Mouse (Mus musculus) intestine, embryonic 14.5 days (tissue): ENCODE data around the gene 1700030K09Rik. TPM values are rescaled to one million over a fixed set of nuclear protein-coding genes. Genes with fewer than 3 reads are reported as not detected.

Experiments used
- ATAC-seq: fragments of 200-750 bp; cut with Nextera tagmentation; replicated peaks from 2 replicates; pipeline ENCODE4 v1.8.0; 2017; ENCODE audit warnings: low read depth, moderate number of reproducible peaks, moderate TSS enrichment, moderate library complexity; ENCODE audit not compliant: low FRiP score, low TSS enrichment
- DNase-seq: peaks from one replicate; pipeline ENCODE4 v3.0.0-alpha.2; 2018; ENCODE audit warnings: low spot score
- H3K27ac ChIP-seq: fragments of 300-500 bp; sonication (generic); 2 replicates; pipeline ENCODE4 v1.5.1; 2014; ENCODE audit warnings: low read depth, mild to moderate bottlenecking, control low read depth
- H3K27me3 ChIP-seq: fragments of 300-500 bp; sonication (generic); replicated peaks from 2 replicates; pipeline ENCODE4 v1.6.1; 2014; ENCODE audit warnings: low read length, control low read depth; ENCODE audit not compliant: control insufficient read depth, insufficient read depth
- H3K36me3 ChIP-seq: fragments of 300-500 bp; sonication (generic); 2 replicates; pipeline ENCODE4 v1.6.1; 2014; ENCODE audit warnings: low read length, control low read depth; ENCODE audit not compliant: control insufficient read depth, insufficient read depth
- H3K4me1 ChIP-seq: fragments of 300-500 bp; sonication (generic); replicated peaks from 2 replicates; pipeline ENCODE4 v1.6.1; 2014; ENCODE audit warnings: low read length, control low read depth, mixed read lengths; ENCODE audit not compliant: control insufficient read depth, insufficient read depth
- H3K4me2 ChIP-seq: fragments of 300-500 bp; sonication (generic); 2 replicates; pipeline ENCODE4 v1.6.1; 2014; ENCODE audit warnings: low read length
- H3K4me3 ChIP-seq: fragments of 300-500 bp; sonication (generic); 2 replicates; pipeline ENCODE4 v1.5.1; 2014; ENCODE audit warnings: low read depth, low read length, control low read depth, mixed read lengths
- H3K9ac ChIP-seq: fragments of 300-500 bp; sonication (generic); 2 replicates; pipeline ENCODE4 v1.6.1; 2014; ENCODE audit warnings: mild to moderate bottlenecking, low read length
- H3K9me3 ChIP-seq: fragments of 300-500 bp; sonication (generic); 2 replicates; pipeline ENCODE4 v1.6.1; 2016; ENCODE audit warnings: low read length, control low read depth; ENCODE audit not compliant: control insufficient read depth
- WGBS: fragments of 180-500 bp; shearing (Covaris S2); extraction: QIAGEN DNeasy Blood & Tissue Kit; methylation state at CpG from one replicate; pipeline ENCODE4 v1.1.7; 2014; 5-methylcytosine and 5-hydroxymethylcytosine counted together
- polyA plus RNA-seq: library from polyadenylated mRNA; unstranded; fragments of >200 nt; fragmentation: Nextera tagmentation; extraction: Ambion mirVana; gene quantifications from 2 replicates; pipeline ENCODE4 v1.2.1, GENCODE M21; 2014

1700030K09Rik gene
- polyA plus RNA-seq, 1 experiment from 2014 or later = 13.3 TPM

GRCm38 (mm10) chr8:72470684-72471083, 27.0 kb downstream of the 1700030K09Rik start:
- 95% methylated on average over 7 of the region's 7 CpGs for WGBS
- H3K4me3 ChIP-seq = no peak overlapping the region
- DNase-seq (no peak), ATAC-seq (no peak)
- no peak overlapping the region for H3K27ac ChIP-seq
- H3K27me3 ChIP-seq = no peaks in the 10 kb centered on the region
- H3K4me1 ChIP-seq = peaks cover 7% of the 10 kb centered on the region; the same call in 1 of the 2 replicates
- H3K9ac ChIP-seq = no peak overlapping the region
- no peak overlapping the region for H3K4me2 ChIP-seq
- no peaks in the 10 kb centered on the region for H3K9me3 ChIP-seq
- H3K36me3 ChIP-seq = peaks cover 76% of the 10 kb centered on the region

DNA sequence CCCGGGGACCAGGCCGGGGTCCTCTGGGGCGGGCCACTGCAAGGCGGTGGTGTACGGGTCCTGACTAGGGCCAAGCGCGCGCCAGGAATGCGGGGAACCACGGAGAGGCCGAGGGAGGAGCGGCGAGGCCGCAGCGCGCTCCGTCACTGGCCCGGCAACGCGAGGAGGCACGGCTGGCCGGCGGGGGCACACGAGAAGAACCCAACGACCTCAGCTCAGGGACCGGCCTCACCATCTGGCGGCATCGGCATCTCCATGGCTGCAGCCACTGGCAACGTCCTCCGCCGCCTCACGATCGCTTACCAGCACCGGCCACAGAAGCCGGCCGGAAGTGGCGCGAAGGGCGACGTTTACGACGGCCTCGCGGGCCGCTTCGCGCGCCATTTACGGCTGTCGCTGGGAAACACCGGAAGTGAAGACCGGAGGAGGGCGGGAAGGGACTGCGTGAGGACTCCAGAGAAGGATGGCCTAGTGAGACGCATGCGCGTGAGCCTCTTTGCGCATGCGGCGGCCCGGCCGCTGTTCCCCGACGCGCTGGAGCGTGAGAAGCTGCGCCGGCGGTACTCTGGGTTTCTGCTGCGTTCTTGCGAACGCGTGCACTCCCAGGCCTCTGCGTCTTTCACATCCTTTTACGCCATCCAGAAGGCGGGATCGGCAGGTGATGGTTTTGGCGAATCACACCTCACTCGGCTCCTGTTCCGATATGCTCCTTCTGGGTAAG, 31.3 kb downstream of the 1700030K09Rik start, which contains the start of gene Cherp:
Gene Cherp (minus strand): TSS at position 401 of the 721 bp plus-strand sequence.
- peaks cover 14% of the 10 kb centered on the region for H3K4me1 ChIP-seq
- WGBS = under 1% methylated on average over 80 of the region's 80 CpGs
- ATAC-seq = peak; percentile 94
- H3K4me2 ChIP-seq = peak within 1 kb of the TSS; percentile 99
- peak within 1 kb of the TSS; percentile 72 for H3K9ac ChIP-seq
- H3K27ac ChIP-seq = peak within 1 kb of the TSS; percentile 79
- no peaks in the 10 kb centered on the region for H3K27me3 ChIP-seq
- peaks cover 39% of the 10 kb centered on the region for H3K36me3 ChIP-seq
- peaks cover 4% of the 10 kb centered on the region; the same call in 1 of the 2 replicates for H3K9me3 ChIP-seq
- DNase-seq = peak; percentile 92
- peak within 1 kb of the TSS; percentile 97 for H3K4me3 ChIP-seq

DNA sequence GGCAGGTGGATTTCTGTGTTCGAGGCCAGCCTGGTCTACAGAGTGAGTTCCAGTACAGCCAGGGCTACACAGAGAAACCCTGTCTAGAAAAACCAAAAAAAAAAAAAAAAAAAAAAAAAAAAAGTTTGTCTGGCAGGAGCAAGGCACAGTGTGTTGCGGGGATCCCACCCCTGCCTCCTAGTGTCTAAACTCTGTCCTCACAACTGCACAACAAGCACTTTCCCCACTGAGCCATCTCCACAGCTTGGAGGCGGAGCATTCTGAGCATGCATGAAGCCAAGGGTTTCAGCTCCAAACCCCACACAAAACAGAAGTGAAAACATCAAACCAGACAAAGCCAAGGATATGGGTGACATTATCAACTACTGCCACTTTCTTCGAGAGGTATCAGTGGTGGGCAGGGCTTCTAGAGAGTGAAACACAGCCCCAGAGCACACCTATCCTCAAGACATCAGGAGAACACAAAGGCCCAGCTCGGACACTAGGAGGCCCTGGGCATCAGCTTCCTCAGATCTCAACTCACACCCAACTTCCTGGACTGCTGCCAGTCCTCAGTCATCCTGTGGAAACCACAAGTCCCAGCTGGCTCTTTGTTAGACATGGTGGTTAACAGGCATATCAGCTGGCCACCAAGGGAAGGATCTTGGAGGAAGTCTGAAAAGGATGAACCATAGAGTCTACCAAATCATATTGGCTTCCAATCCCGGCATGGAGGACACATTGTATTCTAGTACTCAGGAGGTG, 41.9 kb downstream of the 1700030K09Rik start:
- Histone ChIP-seq H3K4me1 (0 out of 2 replicates have a peak, but pooled peaks cover 3% of the 10 kb centered on the region), H3K4me3 (no peak overlapping the region), H3K4me2 (no peak overlapping the region), H3K36me3 (peaks cover 72% of the 10 kb centered on the region), H3K9me3 (no peaks in the 10 kb centered on the region), H3K27ac (no peak overlapping the region), H3K9ac (no peak overlapping the region), H3K27me3 (no peaks in the 10 kb centered on the region)
- WGBS = 79% methylated on average over 6 of the region's 6 CpGs
- ATAC-seq (no peak), DNase-seq (no peak)

GRCm38 (mm10) chr8:72487014-72487413, 43.3 kb downstream of the 1700030K09Rik start:
- no peak for ATAC-seq

GRCm38 (mm10) chr8:72491017-72491416, 47.3 kb downstream of the 1700030K09Rik start:
- H3K4me2 ChIP-seq = peak overlapping the region; percentile 99
- ATAC-seq (no peak), DNase-seq (no peak)
- no peaks in the 10 kb centered on the region for H3K27me3 ChIP-seq
- H3K27ac ChIP-seq = no peak overlapping the region
- no peaks in the 10 kb centered on the region for H3K9me3 ChIP-seq
- peaks cover 19% of the 10 kb centered on the region for H3K4me1 ChIP-seq
- H3K36me3 ChIP-seq = peaks cover 46% of the 10 kb centered on the region
- peak overlapping the region; percentile 78; the same call in 1 of the 2 replicates for H3K9ac ChIP-seq
- WGBS = 78% methylated on average over 2 of the region's 2 CpGs
- peak overlapping the region; percentile 90; the same call in 1 of the 2 replicates for H3K4me3 ChIP-seq

More at GRCm38 (mm10) chr8:72487014-72487413, 43.3 kb downstream of the 1700030K09Rik start:
- Histone ChIP-seq H3K27me3 (no peaks in the 10 kb centered on the region), H3K4me1 (peaks cover 10% of the 10 kb centered on the region), H3K36me3 (peaks cover 65% of the 10 kb centered on the region), H3K4me3 (no peak overlapping the region), H3K4me2 (no peak overlapping the region), H3K27ac (no peak overlapping the region), H3K9me3 (no peaks in the 10 kb centered on the region), H3K9ac (no peak overlapping the region)
- no peak for DNase-seq

- Histone ChIP-seq H3K4me3 (peak within 1 kb of the TSS; percentile 90), H3K4me1 (peaks cover 19% of the 10 kb centered on the region), H3K36me3 (peaks cover 49% of the 10 kb centered on the region), H3K27ac (peak within 1 kb of the TSS; percentile 74), H3K27me3 (no peaks in the 10 kb centered on the region), H3K9ac (peak within 1 kb of the TSS; percentile 78), H3K9me3 (no peaks in the 10 kb centered on the region), H3K4me2 (peak within 1 kb of the TSS; percentile 99)
- ATAC-seq (peak; percentile 51; the same call in 1 of the 2 replicates), DNase-seq (peak; percentile 68)
- under 1% methylated on average over 66 of the region's 98 CpGs for WGBS
Observed at GRCm38 (mm10) chr8:72491680-72492621, 48.3 kb downstream of the 1700030K09Rik start, which contains the start of gene Slc35e1. Gene Slc35e1 (minus strand): TSS chr8:72492614.

DNA sequence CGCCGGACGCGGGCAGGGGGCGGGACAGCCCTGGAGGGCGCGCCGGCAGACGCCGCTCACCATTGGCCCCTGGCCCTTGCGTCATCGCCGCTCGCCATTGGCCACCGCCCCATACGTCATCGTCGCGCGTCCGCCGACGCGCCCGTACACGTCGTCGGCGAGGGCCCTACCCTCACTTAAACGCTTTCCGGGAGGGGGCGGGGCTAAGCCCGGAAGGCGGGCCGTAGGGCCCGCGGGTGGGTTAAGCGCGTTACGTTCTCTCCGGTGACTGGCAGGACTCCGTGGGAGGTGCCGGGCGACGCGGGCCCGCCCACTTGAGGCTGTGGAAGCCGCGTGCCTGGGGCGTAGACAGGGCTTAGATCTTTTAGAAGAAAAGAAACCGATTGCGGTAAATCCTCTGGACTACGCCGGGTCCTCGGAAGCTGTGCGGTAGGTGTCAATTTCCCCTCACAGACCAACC, 49.0 kb downstream of the 1700030K09Rik start:
- Histone ChIP-seq H3K4me1 (peaks cover 19% of the 10 kb centered on the region), H3K27me3 (no peaks in the 10 kb centered on the region), H3K4me3 (peak overlapping the region; percentile 90), H3K9ac (peak overlapping the region; percentile 78), H3K36me3 (peaks cover 46% of the 10 kb centered on the region), H3K9me3 (no peaks in the 10 kb centered on the region), H3K27ac (peak overlapping the region; percentile 74; the same call in 1 of the 2 replicates), H3K4me2 (peak overlapping the region; percentile 99)
- ATAC-seq = peak; percentile 96
- DNase-seq = peak; percentile 99
- WGBS = under 1% methylated on average over 52 of the region's 56 CpGs

DNA sequence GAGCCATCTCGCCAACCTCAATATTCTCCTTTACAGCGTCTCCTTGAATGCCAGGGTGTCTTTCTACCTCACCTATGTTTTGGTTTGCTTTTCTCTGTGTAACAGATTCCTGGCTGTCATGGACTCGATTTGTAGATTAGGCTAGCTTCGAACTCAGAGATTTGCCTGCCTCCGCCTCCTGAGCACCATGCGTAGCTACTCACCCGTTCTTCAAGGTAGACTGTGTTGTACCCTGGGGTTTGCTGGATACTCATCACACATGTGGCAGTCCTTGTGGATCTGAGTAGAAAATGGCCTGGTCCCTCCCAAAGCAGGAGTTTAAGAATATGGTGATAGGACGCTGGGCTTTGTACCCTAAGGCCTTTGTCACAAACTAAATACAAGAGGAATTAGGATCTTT, 49.7 kb downstream of the 1700030K09Rik start:
- no peak for ATAC-seq
- peak; percentile 52 for DNase-seq
- Histone ChIP-seq H3K27me3 (no peaks in the 10 kb centered on the region), H3K4me1 (peaks cover 19% of the 10 kb centered on the region), H3K4me2 (peak overlapping the region; percentile 68), H3K9ac (peak overlapping the region; percentile 68), H3K27ac (peak overlapping the region; percentile 74), H3K9me3 (no peaks in the 10 kb centered on the region), H3K4me3 (peak overlapping the region; percentile 90), H3K36me3 (peaks cover 39% of the 10 kb centered on the region)
- 13% methylated on average over 8 of the region's 8 CpGs for WGBS
